Mouse (Mus musculus): ENCODE data around the gene Arhgap45. TPM values are rescaled to one million over a fixed set of nuclear protein-coding genes. Genes with fewer than 3 reads are reported as not detected.

Gene Arhgap45
- polyA plus RNA-seq, 1 experiment from 2014 or later: 17.3 TPM

GRCm38 (mm10) chr10:80017361-80017760 is 908 bp downstream of the Arhgap45 start:
- Histone ChIP-seq H3K27me3 (ENCODE audit: control insufficient read depth, insufficient read depth, low read depth, low read length) (peaks cover 2% of the 10 kb centered on the region; the same call in 1 of the 2 replicates), H3K4me1 (ENCODE audit: control insufficient read depth, low read depth, low read length) (peaks cover 37% of the 10 kb centered on the region), H3K27ac (ENCODE audit: low read length) (peak overlapping the region; percentile 74), H3K36me3 (ENCODE audit: control insufficient read depth, insufficient read depth) (peaks cover 18% of the 10 kb centered on the region; the same call in 1 of the 2 replicates), H3K4me2 (ENCODE audit: low read depth, low read length) (peak overlapping the region; percentile 65), H3K9ac (ENCODE audit: low read depth, low read length) (peak overlapping the region; percentile 61), H3K9me3 (replicated peaks; ENCODE audit: control insufficient read depth, low read length) (no peaks in the 10 kb centered on the region), H3K4me3 (ENCODE audit: low read depth, low read length) (peak overlapping the region; percentile 60)
- ATAC-seq (ENCODE audit: low read depth): peak; percentile 48
- WGBS (ENCODE audit: insufficient replicate concordance): 8% methylated on average over 3 of the region's 3 CpGs

- H3K9me3 ChIP-seq (replicated peaks; ENCODE audit: control insufficient read depth, low read length): no peaks in the 10 kb centered on the region
- ATAC-seq (ENCODE audit: low read depth): no peak
- H3K27me3 ChIP-seq (ENCODE audit: control insufficient read depth, insufficient read depth, low read depth, low read length): peaks cover 2% of the 10 kb centered on the region; the same call in 1 of the 2 replicates
- peak overlapping the region; percentile 63 for H3K27ac ChIP-seq (ENCODE audit: low read length)
- peaks cover 16% of the 10 kb centered on the region; the same call in 1 of the 2 replicates for H3K36me3 ChIP-seq (ENCODE audit: control insufficient read depth, insufficient read depth)
- H3K9ac ChIP-seq (ENCODE audit: low read depth, low read length): peak overlapping the region; percentile 61
- 32% methylated on average over 14 of the region's 14 CpGs for WGBS (ENCODE audit: insufficient replicate concordance)
- H3K4me2 ChIP-seq (ENCODE audit: low read depth, low read length): peak overlapping the region; percentile 65
- H3K4me1 ChIP-seq (ENCODE audit: control insufficient read depth, low read depth, low read length): peaks cover 37% of the 10 kb centered on the region
- H3K4me3 ChIP-seq (ENCODE audit: low read depth, low read length): peak overlapping the region; percentile 60
Measured at GRCm38 (mm10) chr10:80017771-80018170, 1.3 kb downstream of the Arhgap45 start.

GRCm38 (mm10) chr10:80018739-80019297 is 2.4 kb downstream of the Arhgap45 start:
- ATAC-seq (ENCODE audit: low read depth): peak; percentile 60
- peak overlapping the region; percentile 19 for H3K9ac ChIP-seq (ENCODE audit: low read depth, low read length)

GRCm38 (mm10) chr10:80019471-80020131 is 3.1 kb downstream of the Arhgap45 start:
- Histone ChIP-seq H3K4me1 (ENCODE audit: control insufficient read depth, low read depth, low read length) (peaks cover 49% of the 10 kb centered on the region), H3K27ac (ENCODE audit: low read length) (0 out of 2 replicates have a peak overlapping the region, but pooled peaks have one; percentile 72), H3K9ac (ENCODE audit: low read depth, low read length) (no peak overlapping the region), H3K9me3 (replicated peaks; ENCODE audit: control insufficient read depth, low read length) (no peaks in the 10 kb centered on the region), H3K4me3 (ENCODE audit: low read depth, low read length) (no peak overlapping the region; the same call in 1 of the 2 replicates), H3K27me3 (ENCODE audit: control insufficient read depth, insufficient read depth, low read depth, low read length) (no peaks in the 10 kb centered on the region), H3K36me3 (ENCODE audit: control insufficient read depth, insufficient read depth) (peaks cover 3% of the 10 kb centered on the region; the same call in 1 of the 2 replicates), H3K4me2 (ENCODE audit: low read depth, low read length) (peak overlapping the region; percentile 58)
- ATAC-seq (ENCODE audit: low read depth): peak; percentile 19; the same call in 1 of the 2 replicates
- 54% methylated on average over 20 of the region's 20 CpGs for WGBS (ENCODE audit: insufficient replicate concordance)

More at GRCm38 (mm10) chr10:80018739-80019297, 2.4 kb downstream of the Arhgap45 start:
- peaks cover 41% of the 10 kb centered on the region for H3K4me1 ChIP-seq (ENCODE audit: control insufficient read depth, low read depth, low read length)
- peak overlapping the region; percentile 39 for H3K4me3 ChIP-seq (ENCODE audit: low read depth, low read length)
- 4% methylated on average over 15 of the region's 15 CpGs for WGBS (ENCODE audit: insufficient replicate concordance)
- H3K27me3 ChIP-seq (ENCODE audit: control insufficient read depth, insufficient read depth, low read depth, low read length): no peaks in the 10 kb centered on the region
- H3K27ac ChIP-seq (ENCODE audit: low read length): peak overlapping the region; percentile 72
- peaks cover 9% of the 10 kb centered on the region; the same call in 1 of the 2 replicates for H3K36me3 ChIP-seq (ENCODE audit: control insufficient read depth, insufficient read depth)
- H3K4me2 ChIP-seq (ENCODE audit: low read depth, low read length): peak overlapping the region; percentile 58
- no peaks in the 10 kb centered on the region for H3K9me3 ChIP-seq (replicated peaks; ENCODE audit: control insufficient read depth, low read length)

DNA sequence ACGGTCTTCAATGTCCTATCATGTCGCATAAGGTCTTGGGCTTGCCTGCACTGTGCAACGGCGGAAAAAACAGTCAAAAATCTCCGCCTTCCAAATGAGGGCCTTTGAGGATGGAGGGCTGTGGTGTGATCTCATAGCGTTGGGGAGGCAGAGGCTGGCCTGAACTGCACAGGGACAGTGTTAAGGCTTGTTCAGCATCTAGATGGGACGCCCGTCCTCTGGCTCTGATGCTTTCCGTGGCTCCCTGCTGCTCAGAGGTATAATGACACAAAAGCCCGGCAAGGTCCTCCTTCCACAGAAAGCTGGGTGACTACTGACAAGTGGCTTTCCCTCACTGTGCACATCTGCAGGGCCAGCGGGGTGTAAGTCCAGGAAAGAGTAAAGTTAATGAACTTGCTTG is 3.7 kb downstream of the Arhgap45 start:
- 77% methylated on average over 11 of the region's 11 CpGs for WGBS (ENCODE audit: insufficient replicate concordance)
- ATAC-seq (ENCODE audit: low read depth): no peak
- H3K9ac ChIP-seq (ENCODE audit: low read depth, low read length): no peak overlapping the region
- no peak overlapping the region for H3K4me2 ChIP-seq (ENCODE audit: low read depth, low read length)
- H3K36me3 ChIP-seq (ENCODE audit: control insufficient read depth, insufficient read depth): 0 out of 2 replicates have a peak, but pooled peaks cover 3% of the 10 kb centered on the region
- H3K27me3 ChIP-seq (ENCODE audit: control insufficient read depth, insufficient read depth, low read depth, low read length): no peaks in the 10 kb centered on the region
- H3K27ac ChIP-seq (ENCODE audit: low read length): no peak overlapping the region
- H3K9me3 ChIP-seq (replicated peaks; ENCODE audit: control insufficient read depth, low read length): no peaks in the 10 kb centered on the region
- no peak overlapping the region for H3K4me3 ChIP-seq (ENCODE audit: low read depth, low read length)
- peaks cover 52% of the 10 kb centered on the region for H3K4me1 ChIP-seq (ENCODE audit: control insufficient read depth, low read depth, low read length)

GRCm38 (mm10) chr10:80020603-80021319 is 4.3 kb downstream of the Arhgap45 start:
- Histone ChIP-seq H3K27ac (ENCODE audit: low read length) (no peak overlapping the region), H3K9me3 (replicated peaks; ENCODE audit: control insufficient read depth, low read length) (no peaks in the 10 kb centered on the region), H3K4me3 (ENCODE audit: low read depth, low read length) (no peak overlapping the region), H3K4me2 (ENCODE audit: low read depth, low read length) (no peak overlapping the region), H3K4me1 (ENCODE audit: control insufficient read depth, low read depth, low read length) (peaks cover 54% of the 10 kb centered on the region), H3K27me3 (ENCODE audit: control insufficient read depth, insufficient read depth, low read depth, low read length) (no peaks in the 10 kb centered on the region), H3K36me3 (ENCODE audit: control insufficient read depth, insufficient read depth) (0 out of 2 replicates have a peak, but pooled peaks cover 3% of the 10 kb centered on the region), H3K9ac (ENCODE audit: low read depth, low read length) (no peak overlapping the region)
- no peak for ATAC-seq (ENCODE audit: low read depth)
- WGBS (ENCODE audit: insufficient replicate concordance): 81% methylated on average over 18 of the region's 18 CpGs

DNA sequence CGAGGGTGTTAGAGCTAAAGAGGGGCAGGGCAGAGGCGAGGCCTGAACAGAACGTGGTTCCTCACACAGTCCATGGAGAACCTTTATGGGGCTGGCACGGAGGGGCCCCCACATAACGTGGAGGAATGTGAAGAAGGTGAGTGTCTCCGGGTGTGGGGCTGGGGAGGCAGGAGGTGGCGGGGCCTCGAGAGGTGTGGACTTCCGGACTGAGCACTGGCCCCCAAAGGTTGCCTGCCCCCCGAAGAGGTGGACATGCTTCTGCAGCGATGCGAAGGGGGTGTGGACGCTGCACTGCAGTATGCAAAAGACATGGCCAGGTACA is 4.8 kb downstream of the Arhgap45 start:
- H3K9ac ChIP-seq (ENCODE audit: low read depth, low read length): no peak overlapping the region
- H3K27ac ChIP-seq (ENCODE audit: low read length): no peak overlapping the region
- H3K4me1 ChIP-seq (ENCODE audit: control insufficient read depth, low read depth, low read length): peaks cover 53% of the 10 kb centered on the region
- H3K4me3 ChIP-seq (ENCODE audit: low read depth, low read length): no peak overlapping the region
- H3K36me3 ChIP-seq (ENCODE audit: control insufficient read depth, insufficient read depth): peaks cover 4% of the 10 kb centered on the region; the same call in 1 of the 2 replicates
- H3K27me3 ChIP-seq (ENCODE audit: control insufficient read depth, insufficient read depth, low read depth, low read length): no peaks in the 10 kb centered on the region
- ATAC-seq (ENCODE audit: low read depth): no peak
- 77% methylated on average over 13 of the region's 13 CpGs for WGBS (ENCODE audit: insufficient replicate concordance)
- no peaks in the 10 kb centered on the region for H3K9me3 ChIP-seq (replicated peaks; ENCODE audit: control insufficient read depth, low read length)
- H3K4me2 ChIP-seq (ENCODE audit: low read depth, low read length): no peak overlapping the region

- Histone ChIP-seq H3K4me2 (ENCODE audit: low read depth, low read length) (no peak overlapping the region), H3K4me3 (ENCODE audit: low read depth, low read length) (no peak overlapping the region), H3K9ac (ENCODE audit: low read depth, low read length) (no peak overlapping the region), H3K27ac (ENCODE audit: low read length) (no peak overlapping the region), H3K9me3 (replicated peaks; ENCODE audit: control insufficient read depth, low read length) (no peaks in the 10 kb centered on the region), H3K27me3 (ENCODE audit: control insufficient read depth, insufficient read depth, low read depth, low read length) (no peaks in the 10 kb centered on the region), H3K36me3 (ENCODE audit: control insufficient read depth, insufficient read depth) (peaks cover 8% of the 10 kb centered on the region; the same call in 1 of the 2 replicates), H3K4me1 (ENCODE audit: control insufficient read depth, low read depth, low read length) (peaks cover 45% of the 10 kb centered on the region)
- WGBS (ENCODE audit: insufficient replicate concordance): 79% methylated on average over 12 of the region's 12 CpGs
- ATAC-seq (ENCODE audit: low read depth): no peak
Measured at GRCm38 (mm10) chr10:80022164-80022563, 5.7 kb downstream of the Arhgap45 start.
